Mouse (Mus musculus): ENCODE measurements around the gene Cers6.

- TF ChIP-seq POLR2A (IDR thresholded peaks at IDR 0.05; ENCODE audit: insufficient read depth, low read depth, low read length) (no peak), CTCF (IDR thresholded peaks at IDR 0.05; ENCODE audit: insufficient read depth, low read depth, low read length) (no peak)
Measured at GRCm38 (mm10) chr2:68884573-68884972, 23.3 kb downstream of the Cers6 start.

Data from olfactory bulb, adult 2 months (tissue).